10 mouse cellular contexts compared by ENCODE assay signal in the genomic region with DNA sequence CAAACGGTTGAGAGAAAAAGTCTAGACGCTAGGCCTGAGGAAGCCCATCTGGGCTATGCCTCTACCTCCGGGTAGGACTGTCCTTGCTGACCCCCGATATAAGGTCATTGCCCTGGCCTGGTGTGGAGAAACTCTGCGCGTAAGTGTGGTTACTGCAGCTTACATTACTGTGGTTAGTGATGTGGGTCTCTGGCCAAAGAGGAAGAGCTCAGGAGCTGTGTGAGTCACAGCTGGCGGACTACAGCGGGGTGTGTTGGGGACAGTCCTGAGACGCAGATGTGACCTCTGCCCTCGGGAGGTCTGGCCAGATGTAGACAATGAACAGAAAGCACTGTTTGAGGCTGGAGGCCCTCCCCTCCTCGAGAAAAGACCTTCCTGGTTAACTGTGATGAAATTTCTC. TPM values are rescaled to one million over a fixed set of nuclear protein-coding genes. Genes with fewer than 3 reads are reported as not detected.
DNase-seq lines count a peak whose midpoint lies in the region; ATAC-seq and TF ChIP-seq lines count a peak whose summit lies in the region.
"Had no signal": no experiment of that assay in that cellular context is flagged by ENCODE, and none has a peak within 500 bp of the region (broad histone marks: within the 10 kb centered on the region; RNA-seq: fewer than 3 reads in every experiment).

No protein-coding gene starts in this region.

- H3K4me2 ChIP-seq in intestine, embryonic 16.5 days (ENCODE audit: low read depth, low read length) = no peak overlapping the region

- H3K4me1 ChIP-seq in intestine, embryonic 16.5 days (ENCODE audit: control insufficient read depth, insufficient read depth, low read length) = peaks cover 6% of the 10 kb centered on the region; the same call in 1 of the 2 replicates

- DNase-seq in layer of hippocampus, adult 2 months (ENCODE audit: low spot score in 2 of 2) = no peak
- no peak for DNase-seq in layer of hippocampus, adult 9-10 months (ENCODE audit: low spot score)
- peak; percentile 74 to 87 for DNase-seq in natural killer cell, adult 2 months (ENCODE audit: low spot score in 2 of 2)
- no peak for DNase-seq in right cerebral cortex, adult 18-20 months
- DNase-seq in retina, postnatal 1 day = no peak
- DNase-seq in ovary, adult 18-20 months (ENCODE audit: low spot score) = no peak

- no peak for TF ChIP-seq CTCF in layer of hippocampus, adult 2 months (conservative IDR thresholded peaks at IDR 0.05)

- H3K9ac ChIP-seq in intestine, embryonic 16.5 days (ENCODE audit: low read depth, low read length) = no peak overlapping the region

- H3K4me3 ChIP-seq in layer of hippocampus, adult 2 months = no peak overlapping the region
- H3K4me3 ChIP-seq in intestine, embryonic 16.5 days (ENCODE audit: low read length) = no peak overlapping the region

- H3K9me3 ChIP-seq in intestine, embryonic 16.5 days (ENCODE audit: control insufficient read depth, low read length) = no peaks in the 10 kb centered on the region

- peak overlapping the region; percentile 46; the same call in 1 of the 2 replicates for H3K27ac ChIP-seq in layer of hippocampus, adult 2 months
- H3K27ac ChIP-seq in intestine, embryonic 16.5 days (ENCODE audit: low read length) = no peak overlapping the region

- WGBS in intestine, embryonic 16.5 days = 41% methylated on average over 11 of the region's 11 CpGs

- H3K27me3 ChIP-seq in intestine, embryonic 16.5 days (replicated peaks; ENCODE audit: control insufficient read depth, insufficient read depth, low read length) = no peaks in the 10 kb centered on the region

- ATAC-seq in common myeloid progenitor, adult 5-6 weeks (replicated peaks; ENCODE audit: low read depth, poor library complexity, severe bottlenecking) = peak; percentile 80
- ATAC-seq in intestine, embryonic 16.5 days = peak; percentile 69

- no peaks in the 10 kb centered on the region for H3K36me3 ChIP-seq in intestine, embryonic 16.5 days (ENCODE audit: control insufficient read depth, insufficient read depth, low read length)

RNA-seq across cellular contexts. Expression of gene 1600014C23Rik, which starts 19.0 kb away (rescaled TPM):
- not detected for total RNA-seq in layer of hippocampus, adult 2 months (2021)
- total RNA-seq in common myeloid progenitor, adult 5-6 weeks (2017) = not detected in 2 replicates
- polyA plus RNA-seq in intestine, embryonic 16.5 days (2015; fragmentation: Nextera tagmentation; extraction: Ambion mirVana) = 0.76 TPM in 1 of 2 replicates, not detected in the other
- total RNA-seq: heart, postnatal 36 days had no signal
- polyA plus RNA-seq: embryonic facial prominence, embryonic 11.5 days had no signal

Comparison
In these comparisons a context has a peak if more than half of its experiments do, and no peak if none do; other contexts are left out.
1. DNase-seq: peak in natural killer cell, adult 2 months (2 of 2); none in layer of hippocampus, adult 2 months (0 of 2), layer of hippocampus, adult 9-10 months (single experiment), right cerebral cortex, adult 18-20 months (single experiment), retina, postnatal 1 day (single experiment) and ovary, adult 18-20 months (single experiment).